Mouse (Mus musculus): ENCODE measurements around the gene Proser2. TPM values are rescaled to one million over a fixed set of nuclear protein-coding genes. Genes with fewer than 3 reads are reported as not detected.
"Not testable (repeated sequence)": the region's sequence is repeated elsewhere in the genome, so short reads cannot be mapped to it uniquely, and the experiment has no call there.

Proser2 gene
- polyA plus RNA-seq, 1 experiment from 2014 or later: 24.0 TPM

- Histone ChIP-seq H3K9ac (ENCODE audit: low read depth, low read length) (no peak overlapping the region), H3K27ac (ENCODE audit: low read length) (no peak overlapping the region), H3K4me2 (ENCODE audit: low read depth, low read length) (no peak overlapping the region), H3K4me1 (ENCODE audit: control insufficient read depth, insufficient read depth, low read length) (no peaks in the 10 kb centered on the region), H3K36me3 (ENCODE audit: control insufficient read depth, insufficient read depth, low read length) (0 out of 2 replicates have a peak, but pooled peaks cover 6% of the 10 kb centered on the region), H3K4me3 (ENCODE audit: low read length) (no peak overlapping the region), H3K27me3 (replicated peaks; ENCODE audit: control insufficient read depth, insufficient read depth, low read length) (no peaks in the 10 kb centered on the region), H3K9me3 (ENCODE audit: control insufficient read depth, low read length) (no peaks in the 10 kb centered on the region)
- no peak for ATAC-seq
- WGBS: 74% methylated on average over 4 of the region's 4 CpGs
Measured at GRCm38 (mm10) chr2:6112619-6113018, 17.4 kb downstream of the Proser2 start.

- no peak for ATAC-seq
- H3K4me1 ChIP-seq (ENCODE audit: control insufficient read depth, insufficient read depth, low read length): peaks cover 5% of the 10 kb centered on the region
- WGBS: 90% methylated on average over 2 of the region's 2 CpGs
Measured at GRCm38 (mm10) chr2:6105437-6105836, 24.6 kb downstream of the Proser2 start.

GRCm38 (mm10) chr2:6100755-6101154 is 29.3 kb downstream of the Proser2 start:
- Histone ChIP-seq H3K9me3 (ENCODE audit: control insufficient read depth, low read length) (no peaks in the 10 kb centered on the region), H3K4me3 (ENCODE audit: low read length) (peak overlapping the region; percentile 46), H3K36me3 (ENCODE audit: control insufficient read depth, insufficient read depth, low read length) (0 out of 2 replicates have a peak, but pooled peaks cover 5% of the 10 kb centered on the region), H3K27me3 (replicated peaks; ENCODE audit: control insufficient read depth, insufficient read depth, low read length) (no peaks in the 10 kb centered on the region), H3K27ac (ENCODE audit: low read length) (no peak overlapping the region), H3K4me2 (ENCODE audit: low read depth, low read length) (peak overlapping the region; percentile 74), H3K9ac (ENCODE audit: low read depth, low read length) (peak overlapping the region; percentile 68), H3K4me1 (ENCODE audit: control insufficient read depth, insufficient read depth, low read length) (peaks cover 13% of the 10 kb centered on the region)
- 52% methylated on average over 20 of the region's 20 CpGs for WGBS
- no peak for ATAC-seq

More at GRCm38 (mm10) chr2:6105437-6105836, 24.6 kb downstream of the Proser2 start:
- H3K4me2 ChIP-seq (ENCODE audit: low read depth, low read length): no peak overlapping the region
- H3K36me3 ChIP-seq (ENCODE audit: control insufficient read depth, insufficient read depth, low read length): 0 out of 2 replicates have a peak, but pooled peaks cover 11% of the 10 kb centered on the region
- no peak overlapping the region for H3K4me3 ChIP-seq (ENCODE audit: low read length)
- H3K27me3 ChIP-seq (replicated peaks; ENCODE audit: control insufficient read depth, insufficient read depth, low read length): no peaks in the 10 kb centered on the region
- no peak overlapping the region for H3K27ac ChIP-seq (ENCODE audit: low read length)
- H3K9ac ChIP-seq (ENCODE audit: low read depth, low read length): no peak overlapping the region
- H3K9me3 ChIP-seq (ENCODE audit: control insufficient read depth, low read length): no peaks in the 10 kb centered on the region

- Histone ChIP-seq H3K4me1 (ENCODE audit: control insufficient read depth, insufficient read depth, low read length) (peaks cover 13% of the 10 kb centered on the region), H3K36me3 (ENCODE audit: control insufficient read depth, insufficient read depth, low read length) (0 out of 2 replicates have a peak, but pooled peaks cover 5% of the 10 kb centered on the region), H3K27ac (ENCODE audit: low read length) (peak overlapping the region; percentile 34), H3K9me3 (ENCODE audit: control insufficient read depth, low read length) (no peaks in the 10 kb centered on the region), H3K9ac (ENCODE audit: low read depth, low read length) (peak overlapping the region; percentile 68), H3K4me2 (ENCODE audit: low read depth, low read length) (peak overlapping the region; percentile 74), H3K27me3 (replicated peaks; ENCODE audit: control insufficient read depth, insufficient read depth, low read length) (no peaks in the 10 kb centered on the region), H3K4me3 (ENCODE audit: low read length) (peak overlapping the region; percentile 46)
- 25% methylated on average over 51 of the region's 51 CpGs for WGBS
- no peak for ATAC-seq
Measured at GRCm38 (mm10) chr2:6100027-6100749, 29.8 kb downstream of the Proser2 start.

- Histone ChIP-seq H3K36me3 (ENCODE audit: control insufficient read depth, insufficient read depth, low read length) (0 out of 2 replicates have a peak, but pooled peaks cover 5% of the 10 kb centered on the region), H3K9me3 (ENCODE audit: control insufficient read depth, low read length) (no peaks in the 10 kb centered on the region), H3K4me3 (ENCODE audit: low read length) (no peak overlapping the region), H3K4me1 (ENCODE audit: control insufficient read depth, insufficient read depth, low read length) (peaks cover 13% of the 10 kb centered on the region), H3K4me2 (ENCODE audit: low read depth, low read length) (no peak overlapping the region), H3K27me3 (replicated peaks; ENCODE audit: control insufficient read depth, insufficient read depth, low read length) (no peaks in the 10 kb centered on the region), H3K9ac (ENCODE audit: low read depth, low read length) (no peak overlapping the region), H3K27ac (ENCODE audit: low read length) (peak overlapping the region; percentile 86)
- 64% methylated on average over 9 of the region's 9 CpGs for WGBS
- ATAC-seq: no peak
Measured at GRCm38 (mm10) chr2:6099443-6099842, 30.6 kb downstream of the Proser2 start.

GRCm38 (mm10) chr2:6098924-6099323 is 31.1 kb downstream of the Proser2 start:
- H3K4me2 ChIP-seq (ENCODE audit: low read depth, low read length): no peak overlapping the region
- peak; percentile 89 for ATAC-seq
- no peak overlapping the region for H3K9ac ChIP-seq (ENCODE audit: low read depth, low read length)
- no peak overlapping the region for H3K4me3 ChIP-seq (ENCODE audit: low read length)
- peak overlapping the region; percentile 86 for H3K27ac ChIP-seq (ENCODE audit: low read length)
- 0 out of 2 replicates have a peak, but pooled peaks cover 5% of the 10 kb centered on the region for H3K36me3 ChIP-seq (ENCODE audit: control insufficient read depth, insufficient read depth, low read length)
- H3K9me3 ChIP-seq (ENCODE audit: control insufficient read depth, low read length): no peaks in the 10 kb centered on the region
- H3K4me1 ChIP-seq (ENCODE audit: control insufficient read depth, insufficient read depth, low read length): peaks cover 13% of the 10 kb centered on the region
- no peaks in the 10 kb centered on the region for H3K27me3 ChIP-seq (replicated peaks; ENCODE audit: control insufficient read depth, insufficient read depth, low read length)
- 17% methylated on average over 6 of the region's 6 CpGs for WGBS

GRCm38 (mm10) chr2:6097113-6097716 is 32.8 kb downstream of the Proser2 start:
- Histone ChIP-seq H3K4me3 (ENCODE audit: low read length) (no peak overlapping the region), H3K36me3 (ENCODE audit: control insufficient read depth, insufficient read depth, low read length) (0 out of 2 replicates have a peak, but pooled peaks cover 5% of the 10 kb centered on the region), H3K4me1 (ENCODE audit: control insufficient read depth, insufficient read depth, low read length) (peaks cover 13% of the 10 kb centered on the region), H3K27me3 (replicated peaks; ENCODE audit: control insufficient read depth, insufficient read depth, low read length) (no peaks in the 10 kb centered on the region), H3K27ac (ENCODE audit: low read length) (peak overlapping the region; percentile 68), H3K4me2 (ENCODE audit: low read depth, low read length) (no peak overlapping the region; the same call in 1 of the 2 replicates), H3K9me3 (ENCODE audit: control insufficient read depth, low read length) (no peaks in the 10 kb centered on the region), H3K9ac (ENCODE audit: low read depth, low read length) (peak overlapping the region; percentile 7; the same call in 1 of the 2 replicates)
- ATAC-seq: peak; percentile 74
- 53% methylated on average over 7 of the region's 7 CpGs for WGBS

GRCm38 (mm10) chr2:6089941-6090340 is 40.1 kb downstream of the Proser2 start:
- not testable (repeated sequence) for H3K4me3 ChIP-seq (ENCODE audit: low read length); H3K27me3 ChIP-seq (replicated peaks; ENCODE audit: control insufficient read depth, insufficient read depth, low read length); H3K9me3 ChIP-seq (ENCODE audit: control insufficient read depth, low read length); H3K4me2 ChIP-seq (ENCODE audit: low read depth, low read length); H3K4me1 ChIP-seq (ENCODE audit: control insufficient read depth, insufficient read depth, low read length); ATAC-seq; H3K36me3 ChIP-seq (ENCODE audit: control insufficient read depth, insufficient read depth, low read length); H3K27ac ChIP-seq (ENCODE audit: low read length); H3K9ac ChIP-seq (ENCODE audit: low read depth, low read length)
- WGBS: 81% methylated on average over 16 of the region's 16 CpGs

- Histone ChIP-seq H3K9me3 (ENCODE audit: control insufficient read depth, low read length) (no peaks in the 10 kb centered on the region), H3K4me1 (ENCODE audit: control insufficient read depth, insufficient read depth, low read length) (0 out of 2 replicates have a peak, but pooled peaks cover 5% of the 10 kb centered on the region), H3K4me2 (ENCODE audit: low read depth, low read length) (no peak overlapping the region), H3K27me3 (replicated peaks; ENCODE audit: control insufficient read depth, insufficient read depth, low read length) (no peaks in the 10 kb centered on the region), H3K36me3 (ENCODE audit: control insufficient read depth, insufficient read depth, low read length) (no peaks in the 10 kb centered on the region), H3K9ac (ENCODE audit: low read depth, low read length) (no peak overlapping the region), H3K27ac (ENCODE audit: low read length) (no peak overlapping the region), H3K4me3 (ENCODE audit: low read length) (no peak overlapping the region)
- WGBS: 90% methylated on average over 5 of the region's 5 CpGs
- no peak for ATAC-seq
Measured at GRCm38 (mm10) chr2:6087151-6087550, 42.9 kb downstream of the Proser2 start.

Measured in intestine, embryonic 16.5 days (tissue).